Mouse (Mus musculus): ENCODE results near the gene Ldhb.

DNA sequence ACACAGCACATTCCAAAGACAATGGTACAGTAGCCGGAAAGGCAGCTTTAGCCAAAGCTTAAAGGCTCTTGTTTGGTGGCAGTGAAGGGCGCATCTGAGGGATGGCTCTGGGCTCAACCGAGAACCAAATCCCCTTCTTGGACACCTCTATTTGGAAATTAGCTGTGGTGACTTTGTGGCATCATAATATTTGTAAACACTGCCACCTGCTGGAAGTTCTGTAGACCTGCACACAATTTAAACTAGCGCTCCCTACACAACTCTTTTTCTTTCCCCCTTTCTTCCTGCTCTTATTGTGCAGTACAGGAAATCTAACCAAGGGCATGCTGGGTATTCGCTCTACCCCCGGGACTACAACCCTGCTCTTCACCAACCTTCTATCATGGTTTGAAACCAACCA lies 11.4 kb upstream of the Ldhb start:
- TF ChIP-seq CTCF (IDR thresholded peaks at IDR 0.05; ENCODE audit: low read depth) (peak; percentile 85), EP300 (optimal IDR thresholded peaks at IDR 0.05) (no peak)
